Mouse (Mus musculus) thymus, adult 18-20 months (tissue): ENCODE measurements around the gene Wdfy4.

ENCODE experiments used
- DNase-seq, 2 experiments: peaks; one replicate each; pipeline ENCODE4 v3.0.0; 2022; ENCODE audit warnings: mixed read lengths in 2 of 2

Wdfy4 gene

DNA sequence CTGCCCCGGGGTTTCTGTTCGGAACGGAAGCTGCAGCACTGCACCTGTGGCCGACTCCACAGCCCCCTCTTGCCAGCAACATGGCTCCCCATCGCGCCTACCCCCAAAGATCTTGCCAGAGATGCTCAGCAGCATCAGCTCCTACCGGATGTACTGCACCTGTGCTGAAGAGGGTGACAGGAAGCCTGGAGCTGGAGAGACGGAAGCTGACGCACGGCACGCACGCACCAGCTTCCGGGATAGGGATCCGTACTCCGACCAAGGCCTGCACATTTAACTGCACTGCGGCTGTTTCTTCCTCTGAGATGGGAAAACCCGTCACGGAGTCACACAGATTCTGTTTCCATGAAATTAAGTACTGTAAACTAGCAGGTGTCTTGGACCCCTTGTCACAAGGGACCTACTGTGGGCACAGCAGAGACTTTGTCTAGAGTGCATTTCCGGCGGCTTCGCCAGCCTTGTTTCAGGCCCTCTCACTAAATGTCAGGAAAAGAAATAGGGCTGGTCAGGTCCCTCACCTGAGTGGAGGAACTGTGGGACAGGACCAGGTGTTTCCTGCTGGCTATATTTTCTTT lies 4.6 kb upstream of the Wdfy4 start:
- DNase-seq, result no peak

- DNase-seq, result no peak
Measured at GRCm38 (mm10) chr14:33189230-33189629, 3.9 kb upstream of the Wdfy4 start.

- no peak for DNase-seq
Measured at GRCm38 (mm10) chr14:33187201-33187600, 1.9 kb upstream of the Wdfy4 start.

DNA sequence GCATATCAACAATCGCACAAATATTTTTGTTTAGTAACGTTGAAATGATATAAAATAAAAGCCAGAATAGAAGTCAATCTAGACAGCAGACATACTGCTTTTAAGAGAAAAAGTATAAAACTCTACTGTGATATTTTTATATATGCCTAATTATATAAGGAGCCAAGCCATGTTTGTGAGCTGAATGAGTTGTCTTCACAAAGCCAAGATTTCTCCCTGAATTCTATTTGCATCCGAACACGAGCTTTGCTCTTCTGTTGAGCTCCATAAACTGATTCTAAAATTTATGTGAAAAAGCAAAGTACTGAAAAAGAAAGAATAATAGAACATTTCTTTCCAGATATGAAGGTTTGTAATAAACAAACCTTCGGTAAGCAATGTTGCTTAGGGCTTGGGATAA lies 5.2 kb downstream of the Wdfy4 start:
- DNase-seq, result no peak

GRCm38 (mm10) chr14:33175059-33175821 lies 10.1 kb downstream of the Wdfy4 start:
- DNase-seq, result no peak

GRCm38 (mm10) chr14:33171942-33172341 lies 13.4 kb downstream of the Wdfy4 start:
- DNase-seq, result no peak

- no peak for DNase-seq
Measured at GRCm38 (mm10) chr14:33168750-33169149, 16.6 kb downstream of the Wdfy4 start.

DNA sequence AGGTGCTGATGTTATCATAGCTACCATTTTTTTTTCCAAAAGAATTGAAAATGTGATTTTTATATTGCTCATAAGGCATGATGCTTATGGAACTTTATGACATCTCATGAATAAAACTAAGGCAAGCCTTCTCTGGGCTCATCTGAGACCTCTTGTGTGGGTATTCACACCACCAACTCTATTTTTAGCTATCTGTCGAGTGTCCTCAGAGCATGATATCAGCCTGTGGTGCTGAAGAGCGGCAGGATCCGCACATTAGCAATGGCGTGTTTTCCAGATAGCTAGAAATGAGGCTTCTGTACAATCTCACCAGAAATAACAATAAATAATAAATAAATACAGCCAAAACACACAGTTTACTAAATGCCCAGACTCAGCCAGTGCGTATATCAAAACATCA lies 23.1 kb downstream of the Wdfy4 start:
- no peak for DNase-seq

DNA sequence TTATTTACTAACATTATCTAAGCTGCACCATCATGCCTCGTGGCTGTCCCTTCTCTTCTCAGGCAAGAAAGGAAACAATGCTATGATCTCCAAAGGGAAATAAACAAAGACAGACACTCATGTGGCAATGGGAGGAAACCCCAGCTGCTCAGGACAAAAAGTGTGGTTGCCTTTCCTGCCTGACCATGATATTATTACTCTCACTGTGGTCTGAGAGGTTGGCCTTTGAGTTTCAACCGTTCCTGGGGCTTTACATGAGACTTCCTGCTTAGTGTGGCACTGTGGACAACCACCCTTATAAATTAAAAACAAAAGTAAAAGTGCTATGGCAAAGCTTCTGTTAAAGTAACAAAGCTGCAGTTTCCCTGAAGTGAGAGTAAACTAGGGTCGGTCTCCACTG lies 27.0 kb downstream of the Wdfy4 start:
- no peak for DNase-seq

- no peak for DNase-seq
Measured at GRCm38 (mm10) chr14:33152941-33153340, 32.4 kb downstream of the Wdfy4 start.

DNA sequence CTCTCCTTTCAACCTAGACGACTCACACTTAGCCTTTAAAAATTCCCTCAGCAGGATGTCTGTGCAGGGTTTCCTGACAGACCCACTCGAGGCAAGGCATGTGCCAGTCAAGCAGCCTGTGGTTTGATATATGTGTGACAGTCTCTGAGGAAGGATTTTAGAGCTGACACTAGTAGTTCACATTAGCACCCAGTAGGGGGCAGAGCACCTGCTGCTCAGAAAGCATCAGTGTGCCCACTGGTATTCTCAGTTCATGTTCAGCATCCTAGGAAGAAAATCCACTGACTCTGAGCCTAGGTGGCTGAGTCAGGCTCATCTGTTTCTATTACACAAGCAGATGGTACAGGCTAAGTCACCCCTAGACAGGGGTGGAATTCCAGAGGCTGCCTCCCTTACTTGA lies 39.0 kb downstream of the Wdfy4 start:
- no peak for DNase-seq

- DNase-seq, result no peak
Measured at GRCm38 (mm10) chr14:33136843-33137242, 48.5 kb downstream of the Wdfy4 start.

GRCm38 (mm10) chr14:33135170-33135569 lies 50.1 kb downstream of the Wdfy4 start:
- no peak for DNase-seq

DNA sequence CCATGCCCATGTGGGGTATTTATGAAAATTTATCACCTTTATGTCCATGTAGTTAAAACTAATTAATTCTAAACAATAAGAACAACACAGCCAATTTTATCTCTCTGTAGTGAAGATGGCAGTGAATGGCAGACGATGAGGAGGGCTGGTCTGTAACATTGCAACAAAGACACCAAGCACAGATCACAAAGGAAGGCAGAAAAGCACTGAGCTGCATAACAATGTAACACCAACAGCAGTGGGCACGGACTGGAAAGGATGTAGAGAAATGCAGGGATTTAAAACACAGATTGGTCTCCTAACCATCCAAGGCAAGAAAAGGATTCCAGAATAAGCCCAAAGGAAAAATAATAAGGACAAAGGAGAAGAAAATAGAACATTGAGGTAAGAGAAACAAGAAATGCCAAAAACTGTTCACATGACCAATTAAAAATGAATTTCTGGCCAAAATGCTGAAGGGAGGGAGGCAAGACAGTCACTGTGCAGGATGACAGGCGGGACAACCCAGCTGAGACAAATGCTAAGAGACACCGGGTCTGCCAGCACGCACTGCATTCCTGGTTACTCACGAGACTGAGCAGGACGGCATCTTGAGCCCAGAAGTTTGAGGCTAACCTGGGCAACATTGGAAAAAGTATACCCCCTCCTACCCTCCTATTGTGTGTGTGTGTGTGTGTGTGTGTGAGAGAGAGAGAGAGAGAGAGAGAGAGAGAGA lies 54.1 kb downstream of the Wdfy4 start:
- DNase-seq, result no peak

DNA sequence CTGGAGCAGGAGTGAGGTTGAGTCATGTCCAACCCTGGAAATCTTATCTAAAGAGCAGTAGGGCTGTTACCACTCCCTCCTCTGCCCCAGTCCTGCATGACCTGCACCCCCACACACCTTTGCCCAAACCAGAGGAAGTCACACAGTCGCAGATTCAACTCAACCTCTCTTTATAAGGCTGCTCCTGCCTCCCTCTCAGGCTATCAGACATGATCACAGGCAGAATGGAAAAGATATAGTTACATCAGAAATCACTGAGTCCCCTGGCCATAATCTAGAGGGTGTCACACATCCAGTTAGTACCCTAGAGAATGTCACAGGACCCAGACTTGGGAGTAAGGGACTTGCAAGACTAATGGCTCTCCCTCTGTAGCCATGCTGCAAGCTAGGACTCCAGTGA lies 68.7 kb downstream of the Wdfy4 start:
- DNase-seq, result no peak

GRCm38 (mm10) chr14:33104809-33105208 lies 80.5 kb downstream of the Wdfy4 start:
- DNase-seq, result no peak

GRCm38 (mm10) chr14:33101609-33102008 lies 83.7 kb downstream of the Wdfy4 start:
- no peak for DNase-seq

DNA sequence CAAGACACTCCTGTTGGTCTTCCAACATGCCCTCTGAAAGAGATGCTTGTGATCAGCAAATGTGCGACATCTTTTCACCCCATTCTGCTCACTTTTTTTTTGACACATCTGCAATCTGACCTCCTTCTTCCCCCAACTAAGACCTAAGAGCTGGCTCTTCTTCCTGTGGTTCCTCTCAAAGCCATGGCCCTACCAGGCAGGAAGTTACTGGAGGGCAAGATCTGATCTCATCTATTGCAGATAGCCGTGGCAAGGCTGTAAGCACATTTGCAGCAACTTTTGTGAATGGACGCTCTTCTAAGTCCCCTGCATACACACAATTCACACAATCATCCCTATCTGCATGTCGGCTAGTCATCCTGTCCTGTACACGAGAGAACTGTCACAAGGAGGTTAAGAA lies 85.4 kb downstream of the Wdfy4 start:
- DNase-seq, result no peak

- peak in 1 of 2 experiments; percentile 9 for DNase-seq
Measured at GRCm38 (mm10) chr14:33099111-33099510, 86.2 kb downstream of the Wdfy4 start.

DNA sequence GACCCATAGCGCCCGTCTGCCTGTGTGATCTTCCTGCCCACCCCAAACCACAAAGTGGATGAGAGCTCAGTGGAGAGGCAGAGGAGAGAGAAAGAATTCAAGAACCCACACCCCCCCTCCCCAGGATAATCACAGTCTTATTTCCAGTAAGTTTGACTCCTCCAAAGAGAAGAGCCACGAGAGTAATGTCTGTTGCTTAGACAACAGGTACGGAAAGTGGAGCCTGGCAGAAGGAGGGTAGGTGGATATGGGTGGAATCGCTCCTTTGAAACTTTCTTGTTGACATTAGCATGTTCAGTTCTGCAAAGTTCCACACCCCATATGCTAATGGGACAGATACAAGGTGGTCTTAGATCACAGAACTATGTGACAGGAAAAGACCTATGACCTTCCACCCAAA lies 88.8 kb downstream of the Wdfy4 start:
- no peak for DNase-seq

GRCm38 (mm10) chr14:33083326-33083725 lies 102.0 kb downstream of the Wdfy4 start:
- no peak for DNase-seq

- no peak for DNase-seq
Measured at GRCm38 (mm10) chr14:33082301-33082700, 103.0 kb downstream of the Wdfy4 start.

DNA sequence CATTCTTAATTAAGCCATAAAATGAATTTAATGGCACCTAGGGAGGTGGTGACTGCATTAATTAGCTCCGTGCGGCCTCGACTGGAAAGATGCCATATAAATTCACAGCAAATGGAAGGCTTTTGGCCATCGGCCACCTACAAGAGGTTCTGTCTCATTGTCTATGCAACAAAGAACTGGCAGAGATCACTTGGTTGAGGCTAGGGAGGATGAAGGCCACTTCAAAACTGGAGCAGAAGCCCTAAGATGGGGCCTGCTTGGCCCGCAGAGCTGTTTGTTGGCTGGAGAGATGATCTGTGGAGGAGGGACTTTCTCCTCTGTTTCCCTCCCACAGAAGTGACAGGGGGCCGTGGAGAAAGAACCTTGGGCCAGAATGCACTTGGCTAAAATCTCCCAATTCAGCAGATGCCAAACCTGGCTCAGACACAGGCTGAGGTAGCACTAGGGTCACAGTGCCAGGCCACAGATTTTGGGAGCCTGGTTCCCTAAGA lies 103.9 kb downstream of the Wdfy4 start:
- DNase-seq, result no peak

GRCm38 (mm10) chr14:33078596-33078995 lies 106.7 kb downstream of the Wdfy4 start:
- DNase-seq, result no peak
